Mouse (Mus musculus): ENCODE data around the gene Cdkn1a. TPM values are rescaled to one million over a fixed set of nuclear protein-coding genes. Genes with fewer than 3 reads are reported as not detected.
"Not testable (repeated sequence)": the region's sequence is repeated elsewhere in the genome, so short reads cannot be mapped to it uniquely, and the experiment has no call there.

Gene Cdkn1a
- polyA plus RNA-seq, 1 experiment from 2014 or later: 54.1 TPM

DNA sequence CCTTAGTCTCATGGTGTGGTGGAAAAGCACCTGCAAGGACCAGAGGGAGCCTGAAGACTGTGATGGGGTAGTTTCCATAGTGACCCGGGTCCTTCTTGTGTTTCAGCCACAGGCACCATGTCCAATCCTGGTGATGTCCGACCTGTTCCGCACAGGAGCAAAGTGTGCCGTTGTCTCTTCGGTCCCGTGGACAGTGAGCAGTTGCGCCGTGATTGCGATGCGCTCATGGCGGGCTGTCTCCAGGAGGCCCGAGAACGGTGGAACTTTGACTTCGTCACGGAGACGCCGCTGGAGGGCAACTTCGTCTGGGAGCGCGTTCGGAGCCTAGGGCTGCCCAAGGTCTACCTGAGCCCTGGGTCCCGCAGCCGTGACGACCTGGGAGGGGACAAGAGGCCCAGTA lies 7.5 kb downstream of the Cdkn1a start:
- no peak for ATAC-seq (ENCODE audit: insufficient number of reproducible peaks, insufficient read depth, low FRiP score, low TSS enrichment, low read depth)
- peaks cover 3% of the 10 kb centered on the region; the same call in 1 of the 2 replicates for H3K9me3 ChIP-seq

DNA sequence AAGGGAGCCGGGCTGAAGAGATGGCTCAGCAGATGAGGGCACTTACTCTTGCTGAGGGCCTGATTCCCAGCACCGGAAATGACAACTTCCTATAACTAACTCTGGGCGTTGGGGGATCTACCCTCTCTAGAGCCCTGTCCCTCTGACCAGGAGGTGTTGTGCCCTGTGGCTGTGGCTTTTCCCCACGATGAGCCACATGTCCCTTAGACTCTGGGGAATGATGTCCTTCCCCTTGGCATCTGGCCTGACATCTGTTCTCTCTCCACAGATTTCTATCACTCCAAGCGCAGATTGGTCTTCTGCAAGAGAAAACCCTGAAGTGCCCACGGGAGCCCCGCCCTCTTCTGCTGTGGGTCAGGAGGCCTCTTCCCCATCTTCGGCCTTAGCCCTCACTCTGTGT lies 8.3 kb downstream of the Cdkn1a start:
- peaks cover 19% of the 10 kb centered on the region for H3K27me3 ChIP-seq
- H3K4me3 ChIP-seq (replicated peaks): no peak overlapping the region
- H3K9me3 ChIP-seq: peaks cover 6% of the 10 kb centered on the region; the same call in 1 of the 2 replicates
- no peak overlapping the region for H3K4me2 ChIP-seq
- no peaks in the 10 kb centered on the region for H3K36me3 ChIP-seq
- no peak overlapping the region for H3K27ac ChIP-seq
- H3K4me1 ChIP-seq (replicated peaks): peaks cover 16% of the 10 kb centered on the region
- no peak for ATAC-seq (ENCODE audit: insufficient number of reproducible peaks, insufficient read depth, low FRiP score, low TSS enrichment, low read depth)
- H3K9ac ChIP-seq (replicated peaks): no peak overlapping the region
- 89% methylated on average over 8 of the region's 8 CpGs for WGBS

More for the DNA sequence above, 7.5 kb downstream of the Cdkn1a start:
- H3K4me1 ChIP-seq (replicated peaks): peaks cover 21% of the 10 kb centered on the region
- H3K4me2 ChIP-seq: no peak overlapping the region
- 96% methylated on average over 24 of the region's 24 CpGs for WGBS
- H3K36me3 ChIP-seq: no peaks in the 10 kb centered on the region
- no peak overlapping the region for H3K9ac ChIP-seq (replicated peaks)
- peaks cover 27% of the 10 kb centered on the region for H3K27me3 ChIP-seq
- no peak overlapping the region for H3K27ac ChIP-seq
- H3K4me3 ChIP-seq (replicated peaks): no peak overlapping the region

- ATAC-seq (ENCODE audit: insufficient number of reproducible peaks, insufficient read depth, low FRiP score, low TSS enrichment, low read depth): no peak
- 0 out of 2 replicates have a peak, but pooled peaks cover 2% of the 10 kb centered on the region for H3K4me1 ChIP-seq (replicated peaks)
Measured at GRCm38 (mm10) chr17:29100627-29101026, 9.9 kb downstream of the Cdkn1a start.

DNA sequence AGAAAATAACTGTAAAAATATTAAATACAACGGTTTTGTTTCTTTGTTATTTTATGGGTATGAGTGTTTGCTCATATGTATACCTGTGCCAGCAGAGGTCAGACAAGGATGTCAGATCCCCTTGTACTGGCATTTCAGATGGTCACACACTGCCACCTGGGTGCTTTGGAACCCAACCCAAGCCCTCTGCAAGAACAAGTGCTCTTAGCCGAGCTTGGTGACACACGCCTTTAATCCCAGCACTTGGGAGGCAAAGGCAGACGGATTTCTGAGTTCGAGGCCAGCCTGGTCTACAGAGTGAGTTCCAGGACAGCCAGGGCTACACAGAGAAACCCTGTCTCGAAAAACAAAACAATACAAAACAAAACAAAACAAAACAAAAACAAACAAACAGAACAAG lies 19.6 kb downstream of the Cdkn1a start:
- H3K9me3 ChIP-seq; H3K27me3 ChIP-seq; H3K9ac ChIP-seq (replicated peaks); H3K4me2 ChIP-seq; ATAC-seq (ENCODE audit: insufficient number of reproducible peaks, insufficient read depth, low FRiP score, low TSS enrichment, low read depth); H3K4me1 ChIP-seq (replicated peaks); H3K4me3 ChIP-seq (replicated peaks); H3K27ac ChIP-seq; H3K36me3 ChIP-seq: not testable (repeated sequence)
- WGBS: 86% methylated on average over 6 of the region's 6 CpGs

More at GRCm38 (mm10) chr17:29100627-29101026, 9.9 kb downstream of the Cdkn1a start:
- WGBS: 92% methylated on average over 7 of the region's 7 CpGs
- Histone ChIP-seq H3K4me2 (no peak overlapping the region), H3K27me3 (peaks cover 7% of the 10 kb centered on the region; the same call in 1 of the 2 replicates), H3K36me3 (no peaks in the 10 kb centered on the region), H3K9ac (replicated peaks) (no peak overlapping the region), H3K9me3 (peaks cover 6% of the 10 kb centered on the region; the same call in 1 of the 2 replicates), H3K27ac (no peak overlapping the region), H3K4me3 (replicated peaks) (no peak overlapping the region)

- Histone ChIP-seq H3K27me3 (no peaks in the 10 kb centered on the region), H3K27ac (no peak overlapping the region), H3K4me3 (replicated peaks) (no peak overlapping the region), H3K9ac (replicated peaks) (no peak overlapping the region), H3K36me3 (no peaks in the 10 kb centered on the region), H3K9me3 (no peaks in the 10 kb centered on the region), H3K4me2 (no peak overlapping the region), H3K4me1 (replicated peaks) (no peaks in the 10 kb centered on the region)
- WGBS: 85% methylated on average over 5 of the region's 5 CpGs
- ATAC-seq (ENCODE audit: insufficient number of reproducible peaks, insufficient read depth, low FRiP score, low TSS enrichment, low read depth): no peak
Measured at GRCm38 (mm10) chr17:29111332-29111731, 20.6 kb downstream of the Cdkn1a start.

DNA sequence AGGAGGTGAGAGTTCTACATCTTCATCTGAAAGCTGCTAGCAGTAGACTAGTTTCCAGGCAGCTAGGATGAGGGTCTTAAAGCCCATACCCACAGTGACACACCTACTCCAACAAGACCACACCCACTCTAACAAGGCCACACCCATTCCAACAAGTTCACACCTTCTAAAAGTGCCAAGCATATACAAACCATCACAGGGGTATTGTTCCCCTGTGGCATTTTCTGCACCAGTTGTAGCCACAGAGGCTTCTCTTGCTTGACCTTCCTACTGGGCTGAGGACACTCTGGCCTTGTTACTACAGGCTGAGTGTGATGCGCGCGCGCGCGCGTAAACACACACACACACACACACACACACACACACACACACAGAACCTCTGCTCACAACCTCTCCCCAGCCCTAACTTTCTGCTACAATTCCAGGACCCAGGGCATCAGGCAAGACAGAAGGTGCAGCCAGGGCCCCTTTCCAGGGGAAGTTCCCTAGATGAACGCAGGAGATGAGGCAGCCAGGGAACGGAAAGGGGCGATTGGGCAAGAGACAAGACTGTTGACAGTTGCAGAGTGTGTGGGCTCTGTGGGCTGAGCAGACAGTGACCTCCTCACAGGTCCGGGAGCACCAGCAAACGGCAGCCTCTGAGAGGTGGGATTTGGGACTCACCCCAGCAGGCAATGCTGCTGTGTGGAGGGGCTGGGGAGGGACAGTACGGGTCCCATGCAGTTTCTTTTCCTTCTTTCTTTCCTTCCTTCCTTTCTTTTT lies 23.0 kb downstream of the Cdkn1a start, which contains the start of gene Rab44:
Gene Rab44 (plus strand): TSS at position 555 of the 762 bp plus-strand sequence.
- Histone ChIP-seq H3K4me2 (no peak within 1 kb of the TSS), H3K4me1 (replicated peaks) (peaks cover 4% of the 10 kb centered on the region), H3K9ac (replicated peaks) (no peak within 1 kb of the TSS), H3K4me3 (replicated peaks) (no peak within 1 kb of the TSS), H3K27me3 (no peaks in the 10 kb centered on the region), H3K36me3 (no peaks in the 10 kb centered on the region), H3K9me3 (no peaks in the 10 kb centered on the region), H3K27ac (no peak within 1 kb of the TSS)
- ATAC-seq (ENCODE audit: insufficient number of reproducible peaks, insufficient read depth, low FRiP score, low TSS enrichment, low read depth): no peak
- WGBS: 93% methylated on average over 13 of the region's 13 CpGs

DNA sequence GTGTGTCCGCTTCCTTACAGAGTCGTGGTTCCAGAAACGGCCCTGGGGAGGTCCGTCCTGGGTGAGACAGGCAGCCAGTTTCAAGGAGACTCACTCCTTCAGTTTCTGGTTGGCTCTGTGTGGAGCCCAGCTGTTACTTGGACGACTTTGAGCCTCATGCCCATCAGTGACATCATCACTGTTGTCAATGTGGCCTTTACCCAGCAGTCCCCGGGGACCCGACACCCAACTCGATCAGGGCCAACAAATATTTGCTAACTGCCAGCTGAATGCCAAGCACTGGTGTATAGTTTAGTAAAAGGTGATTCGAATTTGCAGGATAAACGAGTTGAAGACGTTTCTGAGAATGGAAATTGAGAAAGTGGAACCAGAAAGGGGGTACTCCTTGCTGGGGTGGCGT lies 25.2 kb downstream of the Cdkn1a start:
- Histone ChIP-seq H3K9me3 (no peaks in the 10 kb centered on the region), H3K4me3 (replicated peaks) (no peak overlapping the region), H3K4me1 (replicated peaks) (peaks cover 4% of the 10 kb centered on the region), H3K4me2 (no peak overlapping the region), H3K36me3 (no peaks in the 10 kb centered on the region), H3K9ac (replicated peaks) (no peak overlapping the region), H3K27me3 (peaks cover 5% of the 10 kb centered on the region; the same call in 1 of the 2 replicates), H3K27ac (no peak overlapping the region)
- ATAC-seq (ENCODE audit: insufficient number of reproducible peaks, insufficient read depth, low FRiP score, low TSS enrichment, low read depth): no peak
- WGBS: 72% methylated on average over 12 of the region's 12 CpGs

DNA sequence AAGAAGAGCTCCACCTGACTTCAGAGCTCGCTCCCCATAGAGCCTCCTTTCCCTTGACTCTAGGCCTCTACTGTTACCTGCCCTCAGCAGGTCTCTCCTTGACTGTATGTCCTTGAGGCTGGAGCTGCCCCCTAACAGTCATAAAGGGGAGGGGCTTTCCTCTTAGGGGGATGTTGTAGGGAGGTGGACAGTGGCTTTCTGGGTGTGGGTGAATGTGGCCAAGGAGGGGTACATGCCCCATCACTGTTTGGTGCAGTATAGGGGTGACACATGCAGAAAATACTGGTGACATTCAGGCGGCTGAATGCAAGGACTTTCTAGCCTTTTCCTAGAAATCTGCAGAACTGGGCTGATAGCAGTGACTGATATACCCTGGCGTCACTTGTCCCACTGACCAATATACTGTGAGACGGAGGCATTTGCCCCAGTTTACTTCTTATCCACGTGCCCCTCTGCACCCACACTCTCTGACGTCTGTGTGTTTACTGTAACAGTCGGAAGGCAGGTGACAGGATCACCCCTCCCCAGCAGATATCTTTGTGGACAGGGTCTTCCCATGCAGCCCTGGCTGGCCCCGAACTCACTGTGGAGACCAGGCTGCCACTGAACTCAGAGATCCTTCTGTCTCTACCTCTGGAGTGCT lies 26.4 kb downstream of the Cdkn1a start:
- Histone ChIP-seq H3K27ac (no peak overlapping the region), H3K27me3 (peaks cover 5% of the 10 kb centered on the region; the same call in 1 of the 2 replicates), H3K4me3 (replicated peaks) (no peak overlapping the region), H3K36me3 (no peaks in the 10 kb centered on the region), H3K9ac (replicated peaks) (no peak overlapping the region), H3K9me3 (no peaks in the 10 kb centered on the region), H3K4me2 (no peak overlapping the region), H3K4me1 (replicated peaks) (peaks cover 4% of the 10 kb centered on the region)
- WGBS: 84% methylated on average over 8 of the region's 8 CpGs
- ATAC-seq (ENCODE audit: insufficient number of reproducible peaks, insufficient read depth, low FRiP score, low TSS enrichment, low read depth): no peak

DNA sequence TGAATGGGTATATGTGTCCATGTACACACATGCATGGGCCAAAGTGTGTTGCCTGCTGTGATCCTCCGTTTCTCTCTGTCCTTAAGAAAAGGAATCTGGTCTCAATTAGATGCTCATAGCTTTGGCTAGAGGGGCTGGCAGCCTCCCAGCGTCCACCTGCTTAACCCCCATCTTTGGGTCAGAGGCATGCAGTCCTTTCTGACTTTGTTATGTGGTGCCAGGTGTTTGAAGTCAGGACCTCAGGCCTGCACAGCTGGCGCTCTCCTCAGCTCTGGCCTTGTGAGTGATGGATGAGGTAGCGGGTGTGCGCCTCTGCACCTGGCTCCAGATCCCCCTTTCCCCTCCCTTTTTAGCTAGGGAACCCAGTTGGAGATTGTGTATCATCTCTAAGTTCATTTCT lies 27.3 kb downstream of the Cdkn1a start:
- 18% methylated on average over 5 of the region's 5 CpGs for WGBS
- Histone ChIP-seq H3K4me2 (no peak overlapping the region), H3K27ac (no peak overlapping the region), H3K9ac (replicated peaks) (no peak overlapping the region), H3K4me3 (replicated peaks) (no peak overlapping the region), H3K9me3 (no peaks in the 10 kb centered on the region), H3K4me1 (replicated peaks) (peaks cover 4% of the 10 kb centered on the region), H3K36me3 (no peaks in the 10 kb centered on the region), H3K27me3 (peaks cover 5% of the 10 kb centered on the region; the same call in 1 of the 2 replicates)
- peak; percentile 73; the same call in 1 of the 2 replicates for ATAC-seq (ENCODE audit: insufficient number of reproducible peaks, insufficient read depth, low FRiP score, low TSS enrichment, low read depth)

- no peak overlapping the region for H3K4me3 ChIP-seq (replicated peaks)
- H3K9me3 ChIP-seq: no peaks in the 10 kb centered on the region
- no peaks in the 10 kb centered on the region for H3K36me3 ChIP-seq
- H3K4me1 ChIP-seq (replicated peaks): peaks cover 4% of the 10 kb centered on the region
- no peak for ATAC-seq (ENCODE audit: insufficient number of reproducible peaks, insufficient read depth, low FRiP score, low TSS enrichment, low read depth)
- H3K27me3 ChIP-seq: peaks cover 5% of the 10 kb centered on the region; the same call in 1 of the 2 replicates
- no peak overlapping the region for H3K9ac ChIP-seq (replicated peaks)
- WGBS: 67% methylated on average over 12 of the region's 12 CpGs
- H3K4me2 ChIP-seq: no peak overlapping the region
- H3K27ac ChIP-seq: no peak overlapping the region
Measured at GRCm38 (mm10) chr17:29120666-29121065, 29.9 kb downstream of the Cdkn1a start.

DNA sequence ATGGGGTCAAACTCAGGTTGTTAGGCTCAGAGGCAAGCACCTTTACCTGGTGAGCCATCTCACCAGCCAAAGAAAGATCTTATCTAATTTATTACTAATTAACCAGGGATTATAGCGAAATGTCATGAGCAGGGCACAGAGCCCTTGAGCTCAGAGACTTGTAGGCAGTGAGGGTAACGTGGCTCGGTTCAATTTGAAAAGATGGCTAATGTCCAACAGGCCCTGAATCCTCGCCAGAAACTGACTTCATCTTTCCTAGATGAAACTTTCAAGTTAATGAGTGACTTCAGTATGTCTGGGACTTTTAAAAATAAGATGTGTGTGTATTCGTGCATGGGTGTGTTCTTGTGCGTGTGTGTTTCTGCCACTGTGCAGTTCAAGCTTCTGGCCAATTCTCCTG lies 32.0 kb downstream of the Cdkn1a start:
- H3K27me3 ChIP-seq: peaks cover 5% of the 10 kb centered on the region; the same call in 1 of the 2 replicates
- 80% methylated on average over 6 of the region's 6 CpGs for WGBS
- no peaks in the 10 kb centered on the region for H3K9me3 ChIP-seq
- ATAC-seq (ENCODE audit: insufficient number of reproducible peaks, insufficient read depth, low FRiP score, low TSS enrichment, low read depth): no peak
- H3K27ac ChIP-seq: no peak overlapping the region
- H3K4me1 ChIP-seq (replicated peaks): peaks cover 4% of the 10 kb centered on the region
- no peaks in the 10 kb centered on the region for H3K36me3 ChIP-seq
- H3K4me2 ChIP-seq: no peak overlapping the region
- no peak overlapping the region for H3K4me3 ChIP-seq (replicated peaks)
- no peak overlapping the region for H3K9ac ChIP-seq (replicated peaks)
